Mouse (Mus musculus): ENCODE measurements around the gene Pkp3.
"Not testable (repeated sequence)": the region's sequence is repeated elsewhere in the genome, so short reads cannot be mapped to it uniquely, and the experiment has no call there.

Pkp3 gene

DNA sequence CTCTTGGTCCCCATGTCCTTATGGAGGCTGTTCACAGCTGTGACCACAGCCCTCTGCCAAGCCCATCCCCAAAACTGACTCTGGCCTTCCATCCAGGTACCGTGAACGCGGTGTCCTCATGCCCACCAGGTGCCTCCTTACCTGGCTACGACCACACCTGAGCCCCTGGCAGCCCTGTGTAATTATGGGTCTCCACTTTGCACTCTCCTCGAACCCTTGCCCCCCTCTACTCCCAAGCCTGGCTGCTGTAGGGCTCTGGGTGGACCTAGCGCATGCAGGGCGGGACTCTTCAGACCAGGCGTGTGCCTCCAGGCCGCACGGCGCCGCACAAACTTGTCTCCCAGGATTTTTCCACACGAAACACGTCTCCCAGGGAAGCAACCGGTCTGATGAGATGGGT is at the start of gene Pkp3:
TSS of gene Pkp3 (plus strand) at position 378 of the 400 bp plus-strand sequence.
- no peak for DNase-seq

DNA sequence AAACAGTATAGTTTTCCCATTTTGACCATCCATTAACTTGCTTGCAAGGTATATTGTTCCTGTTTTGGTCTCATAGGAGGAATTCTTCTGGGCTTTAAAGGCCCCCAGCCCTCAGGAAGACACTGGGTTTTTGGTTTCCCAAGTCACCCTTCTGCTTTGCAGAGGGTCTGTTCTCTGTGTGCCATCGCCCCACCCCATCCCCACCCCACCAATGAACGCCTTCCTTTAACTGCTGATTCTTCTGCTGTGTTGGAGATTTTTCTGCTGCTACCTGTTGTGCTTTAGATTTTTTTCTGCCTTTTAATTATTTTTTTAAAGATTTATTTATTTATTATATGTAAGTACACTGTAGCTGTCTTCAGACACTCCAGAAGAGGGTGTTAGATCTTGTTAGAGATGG is 49.2 kb upstream of the Pkp3 start, which contains the start of gene Gm17387:
TSS of gene Gm17387 (plus strand) at position 301 of the 400 bp plus-strand sequence.
- no peak for DNase-seq

DNA sequence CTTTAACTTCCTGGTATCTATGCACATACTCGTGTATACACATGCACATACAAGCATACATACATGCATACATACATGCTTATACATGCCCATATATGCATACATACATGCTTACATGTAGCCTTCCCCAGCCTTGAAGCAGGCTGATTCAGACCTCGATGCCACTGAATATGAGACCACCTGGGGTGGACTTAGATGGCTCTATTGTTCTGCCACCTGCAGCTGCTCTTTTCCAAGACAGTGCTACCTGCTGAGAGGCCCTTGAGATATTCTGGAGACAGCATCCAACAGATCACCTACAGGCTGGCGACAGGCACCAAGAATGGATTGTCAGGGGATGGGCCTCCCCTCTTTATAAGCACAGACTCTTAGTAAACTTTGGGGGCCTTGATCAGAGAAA is 47.6 kb upstream of the Pkp3 start:
- DNase-seq, result no peak

DNA sequence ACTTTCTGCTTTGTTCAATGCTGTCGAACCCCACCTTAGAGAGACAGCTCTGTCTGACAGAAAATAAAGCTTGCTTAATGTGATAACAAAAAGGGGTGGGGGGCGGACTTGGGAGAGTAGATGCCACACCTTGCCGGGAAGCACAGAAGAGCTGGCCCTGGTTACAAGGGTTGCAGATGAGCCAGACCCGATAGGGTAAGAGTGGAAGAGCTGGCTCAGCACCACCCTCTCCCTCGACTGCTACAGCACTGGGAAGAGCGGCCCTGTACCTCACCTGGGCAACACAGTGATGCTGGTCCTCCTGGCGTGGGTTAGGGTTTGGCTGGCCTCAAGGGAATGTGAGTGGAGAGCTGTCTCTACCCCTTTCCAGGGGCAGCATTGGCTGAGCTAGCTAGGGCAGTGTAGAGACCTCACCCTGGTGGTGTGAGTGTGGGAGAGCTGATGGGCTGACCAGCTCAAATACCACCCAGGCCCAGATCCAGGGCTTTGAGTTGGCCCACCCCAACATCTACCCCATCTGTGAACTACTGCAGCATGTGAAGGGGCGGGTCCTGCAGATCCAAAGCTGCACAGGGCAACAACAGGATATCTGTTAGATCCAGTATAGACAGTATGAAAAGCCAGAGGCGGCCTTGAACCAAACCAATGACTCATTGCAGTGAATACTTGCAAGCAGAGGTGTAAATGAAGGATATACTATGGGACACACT is 45.4 kb upstream of the Pkp3 start:
- DNase-seq, result no peak

DNA sequence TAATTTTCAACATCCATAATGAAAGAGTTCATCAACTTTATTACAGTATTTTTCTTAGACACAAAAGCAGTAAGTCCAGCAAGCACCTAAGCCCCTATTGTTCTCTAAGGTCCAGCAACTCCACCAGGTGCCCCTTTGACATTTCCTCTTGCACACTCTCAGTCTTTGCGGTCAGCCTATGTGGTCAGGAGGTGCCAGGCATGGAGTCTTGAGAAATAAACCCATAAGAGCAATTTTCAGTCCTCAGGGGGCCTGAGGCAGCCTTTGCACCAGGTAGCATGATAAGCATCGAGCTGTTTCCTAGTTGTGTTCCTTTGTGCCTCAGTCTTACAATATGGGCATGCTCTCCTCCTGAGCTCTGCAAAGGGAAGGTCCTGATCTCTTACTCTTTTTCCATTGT is 41.4 kb upstream of the Pkp3 start:
- DNase-seq, result not testable (repeated sequence)

DNA sequence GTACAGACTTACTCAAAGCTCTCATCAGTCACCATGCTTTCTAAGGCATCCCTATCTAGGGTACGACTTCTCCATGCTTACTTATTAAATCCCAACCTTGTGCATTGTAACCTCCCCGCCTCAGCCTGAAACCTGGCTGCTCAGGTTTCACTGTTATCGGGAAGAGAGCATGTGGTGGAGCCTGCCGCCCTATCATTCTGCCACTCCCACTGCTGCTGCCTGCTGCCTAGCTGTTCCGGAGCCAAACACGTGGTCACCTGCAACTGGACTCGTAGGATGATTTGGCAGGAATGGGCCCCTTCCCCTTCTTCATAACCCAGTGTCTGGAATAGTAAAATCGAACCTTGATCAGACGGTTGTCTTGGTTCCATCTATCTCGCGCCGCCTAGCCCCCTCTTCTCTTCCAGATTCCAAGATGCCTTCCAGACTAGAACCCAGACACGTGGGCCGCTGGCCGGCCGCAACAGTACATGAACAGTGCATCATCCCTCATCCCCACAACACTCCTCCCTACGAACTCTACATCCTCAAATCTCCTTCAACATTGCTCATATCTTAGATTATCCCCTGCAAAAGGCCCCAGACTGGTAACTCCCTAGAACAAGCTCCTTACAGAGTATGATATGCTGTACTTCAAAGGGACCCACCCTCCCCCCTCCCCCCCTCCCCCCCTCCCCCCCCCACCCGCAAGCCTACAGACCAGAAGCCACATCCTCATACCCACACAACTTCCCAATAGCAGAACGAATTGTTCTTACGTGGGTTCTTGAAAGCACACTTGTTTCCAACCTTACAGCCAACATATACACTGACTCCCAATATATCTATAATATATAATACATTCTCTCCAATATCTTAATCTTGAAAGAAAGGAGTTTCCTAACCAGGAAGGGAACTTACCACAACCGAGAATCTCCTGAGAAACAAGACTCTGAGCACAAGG is 39.7 kb upstream of the Pkp3 start:
- DNase-seq, result no peak

DNA sequence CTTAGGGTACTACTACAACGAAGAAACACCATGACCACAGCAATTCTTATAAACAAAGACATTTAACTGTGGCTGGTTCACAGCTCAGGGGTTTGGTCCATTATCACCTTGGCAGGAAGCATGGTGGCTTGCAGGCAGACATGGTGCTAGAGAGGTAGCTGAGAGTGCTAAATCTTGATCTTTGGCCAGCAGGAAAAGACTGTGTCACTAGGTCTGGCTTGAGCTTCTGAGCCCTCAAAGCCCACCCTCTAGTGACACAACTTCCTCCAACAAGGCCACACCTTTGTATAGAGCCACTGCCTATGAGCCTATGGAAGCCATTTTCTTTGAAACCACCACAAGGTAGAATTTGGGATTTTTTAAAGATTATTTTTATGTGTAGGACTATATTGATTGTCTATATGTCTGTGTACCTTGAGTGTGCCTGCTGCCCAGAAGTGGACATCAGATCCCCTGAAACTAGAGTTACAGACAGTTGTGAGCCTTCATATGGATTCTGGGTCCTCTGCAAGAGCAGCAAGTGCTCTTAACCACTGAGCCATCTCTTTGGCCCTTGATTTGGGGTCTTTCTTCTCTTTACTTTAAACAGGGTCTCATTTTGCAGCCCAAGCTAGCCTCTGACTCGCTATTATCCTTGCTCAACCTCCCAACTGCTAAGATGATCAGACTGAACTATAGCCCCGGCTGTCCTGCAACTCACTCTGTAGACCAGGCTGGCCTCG is 38.5 kb upstream of the Pkp3 start:
- DNase-seq, result no peak

DNA sequence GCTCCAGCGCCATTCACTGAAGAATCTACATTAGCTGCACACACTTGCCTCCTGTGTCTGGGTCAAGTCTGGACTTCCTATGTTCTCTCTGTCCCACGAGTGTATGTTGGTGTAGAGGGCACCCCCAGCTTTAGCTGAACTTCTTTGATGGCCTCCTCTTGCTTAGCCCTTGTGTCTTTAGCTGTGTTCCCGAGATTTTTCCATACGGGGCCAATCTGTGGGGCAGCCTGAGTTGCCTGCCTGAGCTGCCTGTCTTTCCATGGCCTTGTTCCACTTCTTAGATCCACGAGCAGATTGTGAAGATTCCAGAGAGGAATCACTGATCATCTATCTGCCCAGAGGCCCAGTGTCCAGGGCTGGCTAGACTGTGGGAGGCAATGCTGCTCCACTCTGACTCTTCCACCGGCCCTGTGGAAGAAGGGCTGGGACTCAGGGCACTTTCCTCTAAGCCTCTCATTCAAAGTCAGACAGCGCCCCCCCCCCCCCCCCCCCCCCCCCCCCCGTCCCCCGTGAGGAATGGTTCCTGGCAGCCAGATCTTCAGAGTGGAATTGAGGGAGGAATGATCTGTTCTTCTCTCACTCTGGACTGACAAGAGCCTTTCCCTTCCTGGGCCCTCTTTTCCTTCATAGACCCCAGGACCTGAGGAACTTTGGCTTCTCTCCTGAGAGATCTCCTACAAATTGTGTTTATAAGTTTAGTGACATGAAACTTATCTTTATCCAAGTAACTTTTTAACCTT is 37.0 kb upstream of the Pkp3 start:
- DNase-seq, result no peak

DNA sequence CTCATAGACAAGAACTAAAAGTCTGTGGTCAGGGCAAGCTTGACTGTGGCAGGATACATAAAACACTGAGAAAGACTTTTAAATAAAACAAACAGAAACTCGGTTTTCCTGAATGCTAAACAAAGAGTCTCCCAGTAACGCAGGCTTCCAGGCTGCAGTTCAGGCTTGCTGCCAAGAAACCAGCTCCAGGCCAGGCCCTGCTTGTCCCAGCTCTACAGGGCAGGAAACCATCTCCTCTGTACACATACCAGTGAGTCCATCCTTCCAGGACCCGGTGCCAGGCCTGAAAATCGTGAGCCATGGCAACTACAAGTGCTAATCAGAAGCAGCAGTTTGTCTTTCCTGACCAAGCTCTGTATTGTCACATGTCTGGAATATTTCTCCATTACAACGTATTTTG is 36.4 kb upstream of the Pkp3 start:
- no peak for DNase-seq

DNA sequence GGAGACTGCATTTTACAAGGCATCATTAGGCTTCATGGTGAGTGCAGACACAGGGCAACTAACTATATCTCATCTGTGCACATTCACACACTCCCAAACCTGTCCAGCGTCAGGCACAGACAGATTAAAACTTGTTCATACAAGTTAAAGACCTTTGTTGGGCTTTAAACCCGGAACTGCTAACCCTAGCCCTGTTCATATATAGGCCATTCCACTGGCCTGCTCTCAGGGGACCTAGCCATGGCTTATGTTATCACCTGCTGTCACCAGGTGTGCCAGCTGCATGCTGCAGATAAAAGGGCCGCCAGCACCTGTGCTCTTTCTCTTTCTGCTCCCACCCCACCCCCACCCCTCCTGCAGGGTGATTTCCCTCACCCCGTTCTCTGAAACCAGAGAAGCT is 35.5 kb upstream of the Pkp3 start:
- DNase-seq, result no peak

DNA sequence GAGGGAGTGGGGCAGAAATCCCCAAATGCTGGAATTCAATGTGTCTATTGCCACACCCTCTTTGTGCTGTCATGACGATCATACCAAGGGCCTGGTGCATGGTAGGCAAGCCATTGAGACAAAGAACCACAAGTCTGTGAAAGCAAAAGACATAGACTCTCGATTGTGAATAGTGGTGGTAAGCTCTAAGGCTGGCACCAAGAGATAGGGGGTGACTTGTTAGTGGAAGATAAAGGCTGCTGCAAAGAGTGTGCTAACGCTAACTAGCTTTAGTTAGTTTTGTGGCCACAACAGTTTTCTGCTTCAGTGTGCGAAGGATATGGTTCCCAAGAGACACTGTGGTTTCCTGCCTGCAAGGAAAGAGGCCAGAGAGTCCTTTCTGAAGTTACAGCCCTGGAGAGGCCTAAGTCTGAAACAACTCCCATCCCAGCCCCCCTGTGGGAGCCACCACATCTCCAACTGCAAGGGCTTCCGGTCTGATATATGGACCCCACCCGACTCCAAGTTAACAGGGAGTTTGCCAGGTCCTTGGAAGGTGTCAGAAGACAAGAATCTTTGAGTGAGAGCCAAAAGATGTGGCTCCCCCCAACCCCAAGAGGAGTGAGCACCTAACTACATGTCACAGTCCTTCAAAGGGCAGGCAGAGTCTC is 31.0 kb upstream of the Pkp3 start:
- no peak for DNase-seq

DNA sequence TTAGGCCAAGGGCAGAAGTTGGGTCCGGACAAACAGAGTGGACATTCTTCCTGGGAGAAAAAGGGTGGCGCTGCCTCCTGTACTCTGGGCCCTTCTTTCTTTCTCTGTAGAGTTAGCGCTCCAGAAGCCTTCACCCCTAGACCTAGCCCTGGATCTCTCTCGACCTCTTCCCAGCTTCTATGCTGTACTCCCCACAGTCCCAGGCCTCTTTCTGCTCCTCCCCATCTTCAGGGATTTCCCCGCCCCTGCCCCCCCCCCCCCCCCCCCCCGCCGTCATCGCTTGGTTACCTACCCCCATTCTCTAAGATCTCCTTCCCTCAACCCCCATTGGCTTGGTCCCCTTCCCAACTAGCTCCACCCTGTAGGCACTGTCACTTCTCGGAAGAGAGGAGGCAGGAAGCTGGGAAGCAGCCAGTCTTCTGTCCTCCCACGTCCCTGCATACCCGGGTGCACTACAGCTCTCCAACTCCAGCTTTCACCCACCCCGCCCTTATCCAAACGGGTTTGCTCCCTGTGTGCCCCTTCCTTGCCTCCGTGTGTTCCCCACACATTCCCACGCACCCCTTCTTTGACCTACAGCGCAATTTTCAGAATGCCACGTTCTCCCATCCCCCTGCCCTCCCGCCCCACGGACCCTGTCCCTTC is 30.3 kb upstream of the Pkp3 start:
- DNase-seq, result peak in 1 of 2 experiments; percentile 29

DNA sequence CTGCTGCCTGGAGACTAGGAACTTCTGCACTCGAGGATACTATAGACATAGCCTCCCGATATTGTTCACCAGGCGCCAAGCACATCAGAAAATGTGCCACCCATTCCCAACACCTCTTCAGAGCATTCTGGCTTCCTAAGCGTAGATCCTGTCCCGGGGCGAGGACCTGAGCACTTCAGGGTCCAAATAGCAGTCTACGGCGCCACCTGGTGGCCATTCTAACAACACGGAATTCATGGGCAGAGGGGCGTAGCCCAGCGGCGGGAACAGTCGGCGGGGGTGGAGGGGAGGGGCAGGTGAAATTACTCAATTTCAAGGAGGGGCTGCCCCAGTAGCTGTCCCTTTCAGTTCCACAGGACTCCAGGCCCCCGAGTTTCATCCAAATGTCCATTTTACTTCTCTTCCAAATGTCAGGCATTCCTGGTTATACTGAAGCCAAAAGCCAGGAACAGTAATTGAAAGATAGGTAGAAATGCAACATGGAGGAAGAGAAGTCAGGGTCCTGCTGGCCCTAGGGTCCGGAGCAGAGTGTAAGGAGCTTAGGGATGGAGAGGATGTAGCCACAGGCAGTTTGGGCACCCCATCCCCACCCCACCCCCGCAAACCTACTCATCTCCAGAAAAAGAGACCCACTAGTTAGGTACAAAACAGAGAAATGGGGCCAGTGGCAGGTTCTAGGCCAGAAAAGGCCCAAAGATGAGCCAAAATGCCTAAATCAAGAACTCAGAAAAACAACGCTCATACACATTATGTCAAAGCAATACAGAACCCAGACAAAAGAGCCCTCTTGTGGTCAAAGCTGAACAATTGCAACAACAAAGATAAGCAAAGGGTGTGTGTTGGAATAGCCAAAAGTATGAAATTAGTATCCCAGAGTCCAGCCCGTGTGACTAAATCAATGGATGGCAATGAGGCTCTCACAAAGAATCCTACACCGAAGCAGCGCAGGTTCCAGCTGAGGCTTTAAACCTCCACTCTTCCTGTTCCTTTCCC is 29.5 kb upstream of the Pkp3 start:
- peak; percentile 73 to 86 for DNase-seq

DNA sequence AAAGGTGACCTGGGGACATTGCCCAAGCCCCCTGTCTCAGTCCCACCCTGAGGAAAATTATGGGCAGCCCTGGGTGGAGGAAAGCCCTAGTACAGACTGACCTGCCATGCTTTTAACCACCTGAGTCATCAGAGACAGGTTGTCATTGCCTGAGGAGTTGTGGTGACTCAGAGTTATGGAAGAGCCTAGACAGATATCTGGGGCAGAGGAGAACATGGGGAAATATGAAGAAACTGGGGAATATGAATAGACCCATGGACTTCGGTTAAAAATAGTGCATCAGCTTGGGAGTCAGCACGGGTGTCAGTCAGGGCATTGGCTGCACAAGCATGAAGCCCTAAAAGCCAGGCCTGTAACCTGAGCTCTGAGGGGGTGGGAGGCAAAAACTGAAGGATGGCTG is 28.7 kb upstream of the Pkp3 start:
- DNase-seq, result no peak

DNA sequence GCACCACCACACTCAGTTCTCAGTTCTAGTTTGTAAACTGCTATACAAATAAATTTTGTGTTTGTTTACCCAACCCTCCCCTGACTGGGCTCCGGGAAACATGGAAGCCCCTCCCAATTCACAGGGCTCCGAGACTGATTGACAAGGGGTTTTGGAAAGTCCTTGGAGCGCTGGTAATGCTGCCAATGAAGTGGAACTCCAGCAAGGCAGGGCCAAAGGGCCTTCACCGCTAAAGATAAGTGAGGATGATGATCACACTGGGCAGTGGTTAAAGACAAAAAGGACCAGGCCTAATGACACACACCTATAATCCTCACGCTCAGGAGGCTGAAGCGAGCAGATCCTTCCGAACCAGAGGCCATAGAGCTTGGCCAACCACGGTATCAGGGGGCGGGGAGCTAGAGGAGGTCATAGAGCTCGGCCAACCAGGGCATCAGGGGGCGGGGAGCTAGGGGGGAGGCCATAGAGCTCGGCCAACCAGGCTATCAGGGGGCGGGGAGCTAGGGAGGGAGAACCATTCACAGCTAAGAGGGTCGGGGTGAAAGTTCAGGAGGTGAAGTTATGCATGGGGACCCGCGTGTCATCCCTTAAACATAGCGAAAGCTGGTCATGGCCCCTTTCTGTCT is 26.8 kb upstream of the Pkp3 start:
- no peak for DNase-seq

DNA sequence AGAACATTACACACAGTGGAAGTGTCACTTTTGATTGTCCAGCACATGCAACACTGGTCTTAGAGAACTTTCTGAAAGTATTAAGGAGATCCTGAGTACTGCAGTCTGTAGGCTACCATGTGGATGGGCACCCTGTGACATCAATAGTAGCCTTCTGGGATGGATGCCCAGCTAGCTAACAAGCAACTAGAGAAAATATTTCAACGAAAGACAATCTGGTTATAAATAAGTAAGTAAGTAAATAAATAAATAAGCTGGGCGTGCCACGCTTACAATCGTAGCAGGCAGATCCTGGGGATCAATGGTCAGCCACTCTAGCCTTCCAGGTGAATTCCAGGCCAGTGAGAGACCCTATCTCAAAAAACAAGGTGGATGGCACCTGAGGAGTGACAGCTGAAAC is 26.0 kb upstream of the Pkp3 start:
- DNase-seq, result no peak

DNA sequence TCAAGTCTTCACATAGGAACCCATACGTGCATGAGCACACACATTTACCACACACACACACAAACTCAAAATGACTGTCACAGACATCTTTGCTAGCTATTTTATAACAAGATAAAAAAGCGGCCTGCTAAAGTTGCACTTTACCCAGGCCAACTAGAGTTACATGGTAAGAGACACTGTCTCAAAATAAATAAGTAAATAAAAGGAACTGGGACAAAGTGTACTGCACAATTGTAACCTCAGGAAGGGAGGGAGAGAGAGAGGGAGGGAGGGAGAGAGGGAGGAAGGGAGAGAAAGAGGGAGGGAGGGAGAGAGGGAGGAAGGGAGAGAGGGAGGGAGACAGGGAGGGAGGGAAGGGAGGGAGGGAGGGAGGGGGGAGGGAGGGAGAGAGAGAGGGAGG is 25.6 kb upstream of the Pkp3 start:
- no peak for DNase-seq

DNA sequence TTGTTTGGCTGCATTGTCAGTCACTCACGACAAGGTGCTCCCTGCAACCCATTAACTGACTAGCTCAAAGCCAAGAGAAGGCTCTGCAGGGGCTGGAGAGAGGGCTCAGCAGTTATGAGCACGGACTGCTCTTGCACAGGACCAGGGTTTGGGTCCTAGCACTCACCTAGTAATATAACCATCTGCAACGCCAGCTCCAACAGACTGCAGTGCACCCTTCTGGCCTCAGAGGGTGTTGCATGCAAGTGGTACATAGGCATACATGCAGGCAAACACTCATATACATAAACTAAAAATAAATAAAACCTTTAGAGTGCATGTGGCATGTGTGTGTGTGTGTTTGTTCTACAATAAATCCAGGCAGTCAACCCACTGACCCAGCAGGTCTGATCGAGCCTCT is 22.2 kb upstream of the Pkp3 start:
- no peak for DNase-seq

DNA sequence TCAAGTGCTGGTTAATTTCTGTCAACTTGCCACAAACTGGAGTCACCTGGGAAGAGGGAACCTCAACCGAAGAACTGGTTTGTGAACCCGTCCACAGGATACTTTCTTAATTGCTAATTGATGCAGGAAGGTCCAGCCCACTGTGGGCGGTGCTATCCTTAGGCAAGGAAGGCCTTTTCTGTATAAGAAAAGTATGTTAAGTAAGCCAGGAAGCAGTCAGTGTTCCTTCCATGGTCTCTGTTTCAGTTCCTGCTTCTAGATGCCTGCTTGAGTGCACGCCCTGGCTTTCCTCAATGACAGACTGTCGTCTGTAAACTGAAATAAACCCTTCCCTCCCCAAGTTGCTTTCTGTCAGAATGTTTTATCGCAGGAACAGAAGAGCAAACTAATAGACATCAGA is 21.0 kb upstream of the Pkp3 start:
- DNase-seq, result no peak

DNA sequence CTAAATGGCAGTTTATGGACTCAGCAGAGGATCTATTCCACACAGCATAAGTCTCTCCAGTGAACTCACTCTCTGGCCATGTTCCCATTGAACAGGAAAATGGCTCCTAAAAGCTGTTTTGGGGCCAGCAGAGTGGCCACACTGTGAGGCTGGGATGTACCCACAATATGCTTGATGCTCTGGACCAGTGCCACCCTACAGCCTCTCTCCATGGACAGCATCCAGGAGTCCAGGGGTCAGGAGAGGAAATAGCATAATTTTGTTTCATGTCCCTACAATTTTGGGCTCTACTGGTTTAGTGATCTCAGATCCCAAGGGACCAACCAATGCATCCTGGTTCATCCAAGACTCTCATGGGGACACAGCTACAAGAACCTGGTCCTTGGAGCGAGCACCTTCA is 20.5 kb upstream of the Pkp3 start:
- DNase-seq, result no peak
